Mouse (Mus musculus) liver, adult (tissue): ENCODE measurements at regions not wholly inside any gene's neighbourhood (a gene's known extent, or its start where the extent isn't known, plus 50 kb on each side); places are given as distances from the start of the nearest gene placed in this dataset.

Experiments
- GATA4 ChIP-seq: IDR thresholded peaks from 2 replicates; pipeline ENCODE4 v1.6.1; 2014; ENCODE audit warnings: mild to moderate bottlenecking, low read length; ENCODE audit not compliant: insufficient replicate concordance

GRCm38 (mm10) chr1:194491111-194491510, 126.9 kb upstream of the Plxna2 start:
- no peak for TF ChIP-seq GATA4

- TF ChIP-seq GATA4 = no peak
These were observed 129.9 kb upstream of the Plxna2 start for GRCm38 (mm10) chr1:194488126-194488525.

GRCm38 (mm10) chr1:194482717-194483059, 135.3 kb upstream of the Plxna2 start:
- TF ChIP-seq GATA4 = peak; percentile 99

GRCm38 (mm10) chr1:194482001-194482716, 135.9 kb upstream of the Plxna2 start:
- TF ChIP-seq GATA4 = no peak

- no peak for TF ChIP-seq GATA4
These were observed 165.5 kb upstream of the Plxna2 start for GRCm38 (mm10) chr1:194452480-194452879.

- TF ChIP-seq GATA4 = no peak
These were observed 174.3 kb upstream of the Plxna2 start for GRCm38 (mm10) chr1:194443681-194444080.

- TF ChIP-seq GATA4 = no peak
These were observed 180.7 kb upstream of the Plxna2 start for GRCm38 (mm10) chr1:194437301-194437700.

GRCm38 (mm10) chr1:194435060-194435459, 183.0 kb upstream of the Plxna2 start:
- TF ChIP-seq GATA4 = no peak

GRCm38 (mm10) chr1:194428586-194428985, 189.4 kb upstream of the Plxna2 start:
- TF ChIP-seq GATA4 = no peak

GRCm38 (mm10) chr1:194426293-194426692, 191.7 kb upstream of the Plxna2 start:
- TF ChIP-seq GATA4 = no peak

GRCm38 (mm10) chr1:194424201-194424600, 193.8 kb upstream of the Plxna2 start:
- TF ChIP-seq GATA4 = no peak

- TF ChIP-seq GATA4 = no peak
These were observed 205.8 kb upstream of the Plxna2 start for GRCm38 (mm10) chr1:194412193-194412592.

GRCm38 (mm10) chr1:194411788-194412187, 206.2 kb upstream of the Plxna2 start:
- TF ChIP-seq GATA4 = no peak

GRCm38 (mm10) chr1:194399281-194399680, 218.7 kb upstream of the Plxna2 start:
- no peak for TF ChIP-seq GATA4

- no peak for TF ChIP-seq GATA4
These were observed 221.1 kb upstream of the Plxna2 start for GRCm38 (mm10) chr1:194396754-194397460.

GRCm38 (mm10) chr1:194393720-194394119, 224.3 kb upstream of the Plxna2 start:
- no peak for TF ChIP-seq GATA4

GRCm38 (mm10) chr1:194390202-194390601, 227.8 kb upstream of the Plxna2 start:
- TF ChIP-seq GATA4 = no peak

GRCm38 (mm10) chr1:194378135-194378534, 239.9 kb upstream of the Plxna2 start:
- no peak for TF ChIP-seq GATA4
